Mouse (Mus musculus) kidney, embryonic 14.5 days (tissue): ENCODE data around the gene Dock3. TPM values are rescaled to one million over a fixed set of nuclear protein-coding genes. Genes with fewer than 3 reads are reported as not detected.

Experiments used
- ATAC-seq: fragments of 200-750 bp; cut with Nextera tagmentation; 2 replicates; pipeline ENCODE4 v1.8.0; 2017; ENCODE audit warnings: moderate number of reproducible peaks, mild to moderate bottlenecking, moderate TSS enrichment, moderate library complexity; ENCODE audit not compliant: low FRiP score, low TSS enrichment
- H3K27ac ChIP-seq: fragments of 300-500 bp; sonication (generic); 2 replicates; pipeline ENCODE4 v1.5.1; 2014; ENCODE audit warnings: low read depth, mild to moderate bottlenecking, low read length, moderate library complexity, mixed read lengths
- H3K27me3 ChIP-seq: fragments of 300-500 bp; sonication (generic); 2 replicates; pipeline ENCODE4 v1.6.1; 2014; ENCODE audit warnings: mild to moderate bottlenecking, low read length; ENCODE audit not compliant: control insufficient read depth, insufficient read depth
- H3K36me3 ChIP-seq: fragments of 300-500 bp; sonication (generic); 2 replicates; pipeline ENCODE4 v1.6.1; 2014; ENCODE audit warnings: low read length, mixed read lengths; ENCODE audit not compliant: control insufficient read depth, insufficient read depth
- H3K4me1 ChIP-seq: fragments of 300-500 bp; sonication (generic); 2 replicates; pipeline ENCODE4 v1.6.1; 2014; ENCODE audit warnings: low read length, mixed read lengths; ENCODE audit not compliant: control insufficient read depth, insufficient read depth
- H3K4me2 ChIP-seq: fragments of 300-500 bp; sonication (generic); replicated peaks from 2 replicates; pipeline ENCODE4 v1.6.1; 2014; ENCODE audit warnings: low read depth, mild to moderate bottlenecking, low read length
- H3K4me3 ChIP-seq: fragments of 300-500 bp; sonication (generic); 2 replicates; pipeline ENCODE4 v1.5.1; 2014; ENCODE audit warnings: mild to moderate bottlenecking, low read length
- H3K9ac ChIP-seq: fragments of 300-500 bp; sonication (generic); 2 replicates; pipeline ENCODE4 v1.6.1; 2014; ENCODE audit warnings: low read depth, mild to moderate bottlenecking, low read length, moderate library complexity
- H3K9me3 ChIP-seq: fragments of 300-500 bp; sonication (generic); 2 replicates; pipeline ENCODE4 v1.6.1; 2016; ENCODE audit warnings: low read length; ENCODE audit not compliant: control insufficient read depth
- WGBS: fragments of 180-500 bp; shearing (Covaris S2); extraction: QIAGEN DNeasy Blood & Tissue Kit; methylation state at CpG from one replicate; pipeline ENCODE4 v1.1.7; 2014; 5-methylcytosine and 5-hydroxymethylcytosine counted together
- polyA plus RNA-seq: library from polyadenylated mRNA; unstranded; fragments of >200 nt; fragmentation: Nextera tagmentation; extraction: Ambion mirVana; gene quantifications from 2 replicates; pipeline ENCODE4 v1.2.1, GENCODE M21; 2014

Gene Dock3
- polyA plus RNA-seq, 1 experiment from 2014 or later, result 0.23 TPM

DNA sequence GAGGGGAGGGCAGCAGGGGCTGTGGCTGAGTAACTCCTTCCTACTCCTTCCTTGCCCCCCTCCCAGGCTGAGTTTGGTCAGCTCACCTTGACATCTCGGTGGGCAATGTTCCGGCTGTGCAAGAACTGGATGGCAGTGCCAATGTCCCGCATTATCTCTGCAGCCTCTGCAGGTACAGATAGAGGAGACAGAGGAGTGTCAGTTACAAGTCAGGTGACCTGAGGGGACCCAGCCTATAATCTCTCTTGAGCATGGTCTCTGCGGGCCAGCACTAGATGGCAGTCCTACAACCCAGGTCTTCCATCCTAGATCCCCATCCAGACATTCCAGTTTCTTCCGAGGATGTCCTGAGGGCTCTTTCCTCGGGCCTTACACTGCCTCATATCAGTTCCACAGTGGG, 30.1 kb upstream of the Dock3 start:
- Histone ChIP-seq H3K27me3 (no peaks in the 10 kb centered on the region; the same call in 1 of the 2 replicates), H3K4me2 (no peak overlapping the region), H3K4me1 (no peaks in the 10 kb centered on the region), H3K9me3 (no peaks in the 10 kb centered on the region), H3K4me3 (no peak overlapping the region), H3K36me3 (no peaks in the 10 kb centered on the region), H3K9ac (no peak overlapping the region), H3K27ac (no peak overlapping the region)
- 75% methylated on average over 6 of the region's 6 CpGs for WGBS
- no peak for ATAC-seq

DNA sequence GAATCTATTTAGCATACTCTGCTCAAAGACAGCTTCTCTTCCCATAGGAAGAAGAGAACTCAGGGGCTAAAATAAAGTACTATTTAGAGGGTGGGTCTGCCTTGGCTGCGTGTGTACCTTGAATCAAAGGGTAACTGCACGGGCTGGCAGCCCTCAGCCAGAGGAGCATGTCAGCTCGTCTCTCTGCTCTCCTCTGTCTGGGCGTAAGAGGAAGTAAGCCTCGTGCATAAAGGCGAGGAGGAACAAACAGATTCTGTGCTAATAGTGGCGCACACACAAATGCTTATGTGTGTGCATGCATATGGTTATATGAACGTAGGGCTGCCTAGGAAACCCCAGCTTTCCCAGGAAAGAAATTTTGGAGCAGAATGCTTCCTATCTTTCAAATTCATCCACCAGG, 29.1 kb upstream of the Dock3 start:
- Histone ChIP-seq H3K27ac (no peak overlapping the region), H3K9me3 (no peaks in the 10 kb centered on the region), H3K27me3 (no peaks in the 10 kb centered on the region; the same call in 1 of the 2 replicates), H3K9ac (no peak overlapping the region), H3K4me1 (no peaks in the 10 kb centered on the region), H3K4me2 (no peak overlapping the region), H3K4me3 (no peak overlapping the region), H3K36me3 (no peaks in the 10 kb centered on the region)
- whole genome bisulfite sequencing, result 71% methylated on average over 8 of the region's 8 CpGs
- ATAC-seq, result no peak

GRCm38 (mm10) chr9:107260429-107260828, 28.7 kb upstream of the Dock3 start:
- H3K9me3 ChIP-seq, result no peaks in the 10 kb centered on the region
- no peak overlapping the region for H3K4me3 ChIP-seq
- H3K9ac ChIP-seq, result no peak overlapping the region
- H3K4me1 ChIP-seq, result no peaks in the 10 kb centered on the region
- H3K27me3 ChIP-seq, result no peaks in the 10 kb centered on the region; the same call in 1 of the 2 replicates
- H3K27ac ChIP-seq, result no peak overlapping the region
- WGBS, result 73% methylated on average over 2 of the region's 2 CpGs
- no peak overlapping the region for H3K4me2 ChIP-seq
- ATAC-seq, result no peak
- no peaks in the 10 kb centered on the region for H3K36me3 ChIP-seq

DNA sequence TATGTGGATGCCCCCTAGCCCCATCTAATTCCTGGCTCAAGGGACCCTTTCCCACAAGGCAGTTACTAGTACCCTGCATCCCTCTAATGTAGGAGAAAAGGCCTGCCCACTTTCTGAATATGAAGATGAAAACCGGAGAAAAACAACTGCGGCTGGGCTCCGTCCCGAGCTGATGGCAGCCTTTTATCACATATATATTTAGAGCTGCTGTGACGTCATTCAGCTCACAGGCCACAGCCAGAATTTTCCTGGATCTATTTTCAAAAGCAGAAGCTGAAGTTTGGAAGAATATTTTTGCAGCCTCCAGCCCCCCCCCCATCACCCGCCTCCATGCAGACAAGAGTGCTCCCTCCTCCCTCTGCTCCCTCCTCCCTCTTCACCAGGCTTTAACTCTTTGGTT, 27.9 kb upstream of the Dock3 start:
- Histone ChIP-seq H3K4me3 (no peak overlapping the region), H3K9ac (no peak overlapping the region), H3K4me1 (0 out of 2 replicates have a peak, but pooled peaks cover under 1% of the 10 kb centered on the region), H3K36me3 (no peaks in the 10 kb centered on the region), H3K27ac (no peak overlapping the region), H3K27me3 (no peaks in the 10 kb centered on the region; the same call in 1 of the 2 replicates), H3K9me3 (no peaks in the 10 kb centered on the region), H3K4me2 (no peak overlapping the region)
- ATAC-seq, result no peak
- WGBS, result 73% methylated on average over 6 of the region's 6 CpGs

DNA sequence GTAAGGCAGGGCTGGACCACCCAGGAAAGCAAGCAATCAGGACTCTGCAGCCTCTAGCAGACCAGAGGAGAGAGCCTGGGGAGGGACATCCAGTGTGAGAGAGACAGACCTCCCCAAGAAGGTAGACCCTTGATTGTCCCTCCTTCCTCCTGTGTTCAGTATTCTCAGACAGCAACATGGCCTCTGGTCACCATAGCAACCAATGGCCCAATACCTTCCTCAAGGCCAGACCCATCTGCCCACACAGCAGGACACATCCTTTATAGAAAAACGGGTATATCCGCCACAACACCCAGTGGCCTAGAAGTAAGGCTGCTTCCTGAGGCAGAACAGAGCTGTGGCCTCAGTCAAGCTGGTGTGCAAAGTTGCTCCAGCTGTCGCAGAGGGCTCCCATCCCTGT, 23.9 kb upstream of the Dock3 start:
- no peak overlapping the region for H3K4me2 ChIP-seq
- H3K27ac ChIP-seq, result no peak overlapping the region
- no peak overlapping the region for H3K4me3 ChIP-seq
- 45% methylated on average over 3 of the region's 3 CpGs for WGBS
- no peaks in the 10 kb centered on the region for H3K36me3 ChIP-seq
- no peak overlapping the region for H3K9ac ChIP-seq
- no peak for ATAC-seq
- H3K9me3 ChIP-seq, result no peaks in the 10 kb centered on the region
- no peaks in the 10 kb centered on the region for H3K27me3 ChIP-seq
- 0 out of 2 replicates have a peak, but pooled peaks cover 7% of the 10 kb centered on the region for H3K4me1 ChIP-seq

GRCm38 (mm10) chr9:107254925-107255324, 23.2 kb upstream of the Dock3 start:
- WGBS, result 94% methylated on average over 3 of the region's 3 CpGs

DNA sequence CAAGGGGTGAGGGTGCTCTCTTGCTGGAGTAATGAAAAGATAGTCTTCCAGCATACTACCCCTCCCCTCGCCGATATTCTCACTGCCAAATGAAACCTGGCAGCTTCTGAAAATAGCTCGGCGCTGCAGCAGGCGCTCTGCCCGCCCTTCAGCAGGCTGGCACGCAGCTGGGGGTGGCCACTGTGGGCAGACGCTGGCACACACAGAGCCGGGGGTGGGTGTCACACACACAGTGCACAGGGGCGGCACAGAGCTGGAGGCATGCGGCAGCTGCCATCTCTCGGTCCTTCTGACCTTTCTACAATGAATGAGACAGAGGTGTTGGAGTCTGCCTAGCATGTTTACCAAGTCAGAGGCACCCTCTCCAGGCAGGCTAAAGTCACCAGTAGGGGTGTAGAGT, 22.8 kb upstream of the Dock3 start:
- WGBS, result 71% methylated on average over 12 of the region's 12 CpGs
- H3K27ac ChIP-seq, result no peak overlapping the region
- no peak overlapping the region for H3K9ac ChIP-seq
- no peak overlapping the region for H3K4me2 ChIP-seq
- 0 out of 2 replicates have a peak, but pooled peaks cover 7% of the 10 kb centered on the region for H3K4me1 ChIP-seq
- ATAC-seq, result no peak
- no peaks in the 10 kb centered on the region for H3K9me3 ChIP-seq
- H3K36me3 ChIP-seq, result no peaks in the 10 kb centered on the region
- no peaks in the 10 kb centered on the region for H3K27me3 ChIP-seq
- H3K4me3 ChIP-seq, result no peak overlapping the region

More at GRCm38 (mm10) chr9:107254925-107255324, 23.2 kb upstream of the Dock3 start:
- no peak overlapping the region for H3K4me2 ChIP-seq
- no peak overlapping the region for H3K27ac ChIP-seq
- no peak overlapping the region for H3K4me3 ChIP-seq
- no peak for ATAC-seq
- no peak overlapping the region for H3K9ac ChIP-seq
- H3K9me3 ChIP-seq, result no peaks in the 10 kb centered on the region
- no peaks in the 10 kb centered on the region for H3K36me3 ChIP-seq
- H3K4me1 ChIP-seq, result 0 out of 2 replicates have a peak, but pooled peaks cover 7% of the 10 kb centered on the region
- H3K27me3 ChIP-seq, result no peaks in the 10 kb centered on the region

GRCm38 (mm10) chr9:107252164-107252563, 20.5 kb upstream of the Dock3 start:
- Histone ChIP-seq H3K4me1 (0 out of 2 replicates have a peak, but pooled peaks cover 7% of the 10 kb centered on the region), H3K36me3 (no peaks in the 10 kb centered on the region)
- WGBS, result 13% methylated on average over 5 of the region's 5 CpGs

GRCm38 (mm10) chr9:107250416-107251337, 19.0 kb upstream of the Dock3 start:
- H3K4me1 ChIP-seq, result 0 out of 2 replicates have a peak, but pooled peaks cover 7% of the 10 kb centered on the region
- H3K4me2 ChIP-seq, result no peak overlapping the region
- ATAC-seq, result no peak
- no peaks in the 10 kb centered on the region for H3K9me3 ChIP-seq
- no peak overlapping the region for H3K27ac ChIP-seq
- H3K4me3 ChIP-seq, result no peak overlapping the region
- H3K27me3 ChIP-seq, result no peaks in the 10 kb centered on the region
- 61% methylated on average over 14 of the region's 14 CpGs for WGBS
- no peaks in the 10 kb centered on the region for H3K36me3 ChIP-seq
- H3K9ac ChIP-seq, result no peak overlapping the region

More at GRCm38 (mm10) chr9:107252164-107252563, 20.5 kb upstream of the Dock3 start:
- Histone ChIP-seq H3K9ac (no peak overlapping the region), H3K4me3 (no peak overlapping the region), H3K27me3 (no peaks in the 10 kb centered on the region), H3K9me3 (no peaks in the 10 kb centered on the region), H3K4me2 (no peak overlapping the region), H3K27ac (no peak overlapping the region)
- peak; percentile 71; the same call in 1 of the 2 replicates for ATAC-seq
